Mouse (Mus musculus) kidney, adult 11 months (tissue): ENCODE measurements at regions not wholly inside any gene's neighbourhood (a gene's known extent, or its start where the extent isn't known, plus 50 kb on each side); places are given as distances from the start of the nearest gene placed in this dataset.

ENCODE experiments used
- DNase-seq: peaks from one replicate; pipeline ENCODE4 v3.0.0; 2022

- no peak for DNase-seq
Measured at GRCm38 (mm10) chr2:75461019-75461418, 198.0 kb upstream of the Hnrnpa3 start.

GRCm38 (mm10) chr2:75461421-75461991 is 197.6 kb upstream of the Hnrnpa3 start:
- DNase-seq = no peak

- DNase-seq = no peak
Measured at GRCm38 (mm10) chr2:75462030-75462671, 196.9 kb upstream of the Hnrnpa3 start.

DNA sequence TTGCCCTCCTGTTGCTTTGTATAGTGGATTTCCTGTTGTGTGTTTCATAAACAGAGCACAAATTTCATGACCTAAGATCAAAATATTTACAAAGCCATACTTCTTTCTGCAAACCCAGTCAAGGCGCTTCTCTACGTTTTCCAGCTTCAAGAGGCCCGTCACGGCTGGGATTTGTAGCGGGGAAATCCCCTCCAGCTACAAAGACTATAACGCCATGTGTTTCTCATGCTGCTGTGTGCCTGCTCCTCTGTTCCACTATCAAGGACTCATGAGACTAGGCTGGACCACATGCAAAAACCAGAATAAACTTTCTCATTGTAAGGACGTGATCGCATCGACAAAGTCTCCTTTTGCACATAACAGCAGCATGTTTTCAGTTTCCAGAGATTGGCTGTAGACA is 196.0 kb upstream of the Hnrnpa3 start:
- no peak for DNase-seq

DNA sequence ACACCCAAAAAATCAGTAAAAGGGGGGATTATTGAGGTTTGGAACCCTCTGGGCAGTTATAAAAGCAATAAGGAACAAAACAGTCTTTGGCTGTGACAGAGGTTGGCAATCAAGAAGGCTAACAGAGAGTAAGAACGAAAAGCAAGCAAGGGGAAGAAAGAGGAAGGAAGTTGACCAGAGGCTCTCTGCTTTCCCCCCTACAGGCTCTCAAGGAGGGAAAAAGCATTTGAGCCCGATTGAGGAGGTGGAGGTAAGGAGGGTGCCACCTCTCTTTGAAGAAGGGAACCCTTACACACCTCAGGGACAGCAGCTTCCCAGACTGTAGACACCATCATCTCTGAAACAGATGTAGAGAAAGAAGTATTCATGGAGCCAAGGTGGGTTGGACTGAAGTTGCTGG is 194.6 kb upstream of the Hnrnpa3 start:
- no peak for DNase-seq

- no peak for DNase-seq
Measured at GRCm38 (mm10) chr2:75468851-75469250, 190.2 kb upstream of the Hnrnpa3 start.

GRCm38 (mm10) chr2:75469958-75470687 is 188.9 kb upstream of the Hnrnpa3 start:
- DNase-seq = peak; percentile 6

GRCm38 (mm10) chr2:75470688-75471054 is 188.4 kb upstream of the Hnrnpa3 start:
- DNase-seq = no peak

DNA sequence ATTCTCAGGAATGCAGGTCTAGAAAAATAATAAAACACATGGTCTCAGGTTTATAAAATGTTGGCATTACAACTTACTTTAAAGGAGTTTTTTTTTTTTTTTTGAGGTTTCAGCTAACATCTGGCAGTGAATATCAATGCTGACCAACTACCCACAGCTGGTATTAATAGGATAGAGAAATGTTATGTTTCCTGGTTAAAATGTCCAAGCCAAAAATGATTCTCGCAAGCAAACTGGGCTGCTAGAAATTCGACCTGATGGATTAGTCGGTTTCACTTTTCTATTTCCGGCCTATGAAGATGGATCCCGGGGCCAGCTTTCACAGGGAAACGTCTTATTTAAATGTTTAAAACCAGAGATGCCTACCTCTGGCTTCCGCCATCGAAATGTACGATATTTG is 186.6 kb upstream of the Hnrnpa3 start:
- DNase-seq = no peak

DNA sequence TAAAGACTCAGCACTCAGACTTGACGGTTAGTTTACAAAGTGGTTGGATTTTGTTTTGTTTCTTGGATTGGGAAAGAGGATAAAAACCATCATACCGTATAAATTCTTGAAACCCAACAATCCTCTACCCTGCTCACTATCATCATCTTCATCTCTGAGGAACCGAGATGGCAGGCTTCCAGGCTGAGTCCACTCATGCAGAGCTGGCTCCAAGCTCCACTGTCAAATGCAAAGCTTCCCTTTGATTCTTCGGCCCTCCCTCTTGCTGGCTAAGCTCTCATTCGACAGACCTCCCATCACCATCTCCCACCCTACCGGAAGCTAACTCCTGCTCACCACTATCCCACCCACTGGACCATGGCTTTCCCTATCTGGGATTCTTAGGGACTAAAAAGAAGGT is 184.6 kb upstream of the Hnrnpa3 start:
- DNase-seq = no peak

DNA sequence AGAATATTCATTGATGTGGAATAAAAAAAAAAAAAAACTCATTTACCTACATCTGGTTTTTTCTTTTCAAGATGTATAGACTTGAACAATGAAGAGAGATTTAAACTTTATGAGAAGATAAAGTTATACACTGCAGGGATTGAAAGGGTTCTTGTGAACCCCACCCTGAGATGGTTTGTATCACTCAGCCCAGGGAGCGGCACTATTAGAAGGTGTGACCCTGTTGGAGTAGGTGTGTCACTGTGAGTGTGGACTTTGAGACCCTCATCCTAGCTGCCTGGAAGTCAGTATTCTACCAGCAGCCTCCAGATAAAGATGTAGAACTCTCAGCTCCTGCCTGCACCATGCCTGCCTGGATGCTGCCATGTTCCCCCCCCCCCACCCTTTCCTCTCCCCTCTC is 182.7 kb upstream of the Hnrnpa3 start:
- no peak for DNase-seq

GRCm38 (mm10) chr2:75477076-75477475 is 182.0 kb upstream of the Hnrnpa3 start:
- no peak for DNase-seq

- no peak for DNase-seq
Measured at GRCm38 (mm10) chr2:75479546-75479945, 179.5 kb upstream of the Hnrnpa3 start.

DNA sequence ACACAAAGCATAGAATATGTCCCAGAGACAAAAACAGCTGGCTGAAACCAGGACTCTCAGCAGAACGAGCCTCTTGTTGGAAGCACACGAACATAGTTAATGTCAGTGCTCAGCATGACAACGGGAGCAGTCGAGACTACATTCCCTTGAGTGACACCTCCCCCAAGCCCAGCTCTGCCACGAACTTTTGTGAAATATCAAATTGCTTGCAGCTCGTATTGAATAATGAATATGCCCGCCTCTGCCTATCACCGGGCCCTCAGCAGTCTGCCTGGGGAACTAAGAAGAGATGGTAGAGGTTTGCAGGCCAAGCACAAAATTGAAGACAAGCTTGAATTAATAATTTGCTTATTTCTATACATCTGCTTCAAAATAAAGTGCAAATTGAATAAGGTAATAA is 177.2 kb upstream of the Hnrnpa3 start:
- no peak for DNase-seq

GRCm38 (mm10) chr2:75482484-75482883 is 176.6 kb upstream of the Hnrnpa3 start:
- no peak for DNase-seq

- no peak for DNase-seq
Measured at GRCm38 (mm10) chr2:75484951-75485350, 174.1 kb upstream of the Hnrnpa3 start.

GRCm38 (mm10) chr2:75491150-75491549 is 167.9 kb upstream of the Hnrnpa3 start:
- no peak for DNase-seq

- no peak for DNase-seq
Measured at GRCm38 (mm10) chr2:75491789-75492500, 167.1 kb upstream of the Hnrnpa3 start.

DNA sequence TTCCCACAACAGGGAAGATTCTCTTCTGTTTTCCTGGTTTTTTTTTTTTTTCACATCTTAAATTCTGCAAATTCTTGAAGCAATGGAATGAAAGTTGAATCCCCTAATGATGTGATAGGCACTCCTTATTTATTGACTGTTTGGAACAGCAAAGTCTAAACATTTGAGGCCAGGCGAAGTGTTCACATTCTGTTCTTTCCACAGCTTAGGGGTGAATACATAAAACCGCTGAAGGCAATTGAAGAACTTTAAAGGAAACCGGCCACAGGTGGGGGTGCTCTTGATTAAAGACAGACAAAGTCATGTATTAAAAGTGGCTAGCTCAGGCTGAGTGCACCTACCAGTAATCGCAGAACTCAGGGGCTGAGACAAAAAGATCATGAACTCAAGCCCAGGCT is 166.6 kb upstream of the Hnrnpa3 start:
- DNase-seq = no peak

- peak; percentile 55 for DNase-seq
Measured at GRCm38 (mm10) chr2:75496606-75497240, 162.3 kb upstream of the Hnrnpa3 start.

- no peak for DNase-seq
Measured at GRCm38 (mm10) chr2:75510223-75510622, 148.8 kb upstream of the Hnrnpa3 start.

DNA sequence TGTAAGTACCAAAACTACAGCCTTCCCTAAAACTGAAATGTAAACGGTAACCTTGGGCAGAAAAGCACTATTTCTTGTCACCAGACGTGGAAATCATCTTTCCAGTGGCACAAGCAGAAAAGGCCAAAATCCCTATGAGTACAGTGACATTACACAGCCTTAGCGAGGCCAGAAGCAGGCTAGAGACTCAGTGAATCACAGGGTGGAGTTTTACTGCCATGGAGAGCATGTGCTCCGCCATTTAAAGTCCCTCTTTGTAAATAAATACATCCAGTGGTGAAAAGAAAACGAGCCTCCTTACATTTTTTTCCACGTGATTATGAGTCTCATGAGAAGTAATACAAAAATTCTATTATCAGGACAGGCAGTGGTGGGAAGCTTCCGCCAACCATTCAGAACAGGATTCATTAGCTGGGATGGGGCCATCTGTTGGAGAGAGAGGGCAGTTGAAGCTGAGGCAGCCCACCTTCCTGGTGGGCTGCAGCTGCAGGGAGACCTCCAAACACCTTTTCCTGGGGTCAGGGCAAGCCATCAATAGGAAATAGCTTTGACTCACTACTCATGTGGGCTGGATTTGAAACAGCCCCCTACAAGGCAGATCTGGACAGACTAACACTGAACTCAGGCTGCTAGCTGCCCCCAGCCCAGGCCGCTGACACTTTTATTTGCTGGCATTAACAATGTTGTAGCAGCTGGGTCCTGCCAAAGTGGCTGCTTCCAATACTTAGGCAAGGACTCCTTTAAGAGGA is 146.5 kb upstream of the Hnrnpa3 start:
- no peak for DNase-seq

GRCm38 (mm10) chr2:75514171-75514570 is 144.9 kb upstream of the Hnrnpa3 start:
- DNase-seq = no peak
